Mouse (Mus musculus): ENCODE results near the gene Arhgap25. TPM values are rescaled to one million over a fixed set of nuclear protein-coding genes. Genes with fewer than 3 reads are reported as not detected.
"Not testable (repeated sequence)": the region's sequence is repeated elsewhere in the genome, so short reads cannot be mapped to it uniquely, and the experiment has no call there.

Arhgap25 gene
- polyA plus RNA-seq, 1 experiment from 2014 or later = 5.1 TPM

DNA sequence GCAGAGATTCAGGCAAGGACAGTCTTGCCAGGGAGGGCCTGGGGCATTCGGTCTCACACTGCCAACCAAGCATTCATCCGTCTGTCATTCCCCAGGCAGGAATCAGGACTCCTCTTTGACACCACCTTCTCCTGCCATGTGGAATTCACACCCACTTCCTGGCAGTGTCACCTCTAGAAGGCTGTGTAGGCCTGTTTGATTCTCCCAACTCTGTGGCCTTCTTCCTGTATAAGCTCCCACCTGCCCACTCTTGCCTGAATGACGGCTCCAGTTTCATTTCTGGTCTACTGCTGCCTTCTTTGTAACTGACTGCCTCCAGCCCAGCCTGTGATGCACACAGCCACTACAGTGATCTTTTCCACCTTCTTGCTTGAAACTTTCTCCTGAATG, 49.2 kb downstream of the Arhgap25 start:
- Histone ChIP-seq H3K36me3 (ENCODE audit: control insufficient read depth, insufficient read depth, low read length) (no peaks in the 10 kb centered on the region), H3K9me3 (ENCODE audit: control insufficient read depth, low read length) (no peaks in the 10 kb centered on the region), H3K4me3 (ENCODE audit: low read length) (no peak overlapping the region), H3K9ac (ENCODE audit: low read depth, low read length) (no peak overlapping the region), H3K27ac (ENCODE audit: low read depth, low read length) (no peak overlapping the region), H3K4me2 (replicated peaks; ENCODE audit: low read depth, low read length) (no peak overlapping the region), H3K4me1 (ENCODE audit: control insufficient read depth, insufficient read depth, low read length) (peaks cover 3% of the 10 kb centered on the region; the same call in 1 of the 2 replicates), H3K27me3 (ENCODE audit: control insufficient read depth, insufficient read depth, low read length) (no peaks in the 10 kb centered on the region)
- ATAC-seq (ENCODE audit: low FRiP score, low TSS enrichment) = 0 out of 2 replicates have a peak, but pooled peaks have one; percentile 49
- 21% methylated on average over 3 of the region's 3 CpGs for WGBS

DNA sequence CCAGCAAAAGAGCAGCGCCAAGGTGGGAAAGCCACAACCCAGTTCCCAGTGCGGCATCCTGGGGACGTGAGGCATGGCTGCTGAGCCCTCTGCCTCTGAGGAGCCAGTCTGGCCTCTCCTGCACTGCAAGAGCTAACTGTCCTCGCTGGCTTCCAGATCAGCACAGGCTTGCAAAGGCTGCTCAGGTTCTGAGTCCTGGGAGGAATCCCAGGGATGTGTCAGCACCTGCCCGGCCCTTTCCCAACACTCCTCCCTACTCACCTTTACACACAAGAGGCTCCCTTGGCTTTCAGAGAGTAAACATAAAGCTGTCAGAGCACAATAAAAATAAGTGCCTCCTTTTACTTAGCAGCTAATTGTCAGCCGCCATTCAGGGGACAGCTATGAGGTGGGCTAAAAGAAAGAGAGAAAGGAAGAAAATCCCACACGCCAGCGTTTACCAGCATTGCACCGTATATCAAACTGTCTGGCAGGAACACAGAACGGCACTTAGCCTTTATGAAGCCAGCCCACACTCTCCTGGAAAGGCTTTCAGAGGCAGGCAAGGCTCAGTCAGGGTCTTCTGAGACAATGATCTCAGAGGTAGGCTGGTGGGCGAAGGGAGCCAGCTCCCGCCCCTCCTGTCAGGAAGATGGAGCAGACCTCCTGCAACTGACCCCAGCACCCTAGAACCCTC, 49.7 kb downstream of the Arhgap25 start:
- WGBS = 31% methylated on average over 12 of the region's 12 CpGs
- H3K4me3 ChIP-seq (ENCODE audit: low read length) = no peak overlapping the region
- no peaks in the 10 kb centered on the region for H3K27me3 ChIP-seq (ENCODE audit: control insufficient read depth, insufficient read depth, low read length)
- H3K4me2 ChIP-seq (replicated peaks; ENCODE audit: low read depth, low read length) = no peak overlapping the region
- no peaks in the 10 kb centered on the region for H3K36me3 ChIP-seq (ENCODE audit: control insufficient read depth, insufficient read depth, low read length)
- no peak overlapping the region for H3K9ac ChIP-seq (ENCODE audit: low read depth, low read length)
- no peaks in the 10 kb centered on the region for H3K9me3 ChIP-seq (ENCODE audit: control insufficient read depth, low read length)
- no peak overlapping the region for H3K27ac ChIP-seq (ENCODE audit: low read depth, low read length)
- no peak for ATAC-seq (ENCODE audit: low FRiP score, low TSS enrichment)
- peaks cover 3% of the 10 kb centered on the region; the same call in 1 of the 2 replicates for H3K4me1 ChIP-seq (ENCODE audit: control insufficient read depth, insufficient read depth, low read length)

DNA sequence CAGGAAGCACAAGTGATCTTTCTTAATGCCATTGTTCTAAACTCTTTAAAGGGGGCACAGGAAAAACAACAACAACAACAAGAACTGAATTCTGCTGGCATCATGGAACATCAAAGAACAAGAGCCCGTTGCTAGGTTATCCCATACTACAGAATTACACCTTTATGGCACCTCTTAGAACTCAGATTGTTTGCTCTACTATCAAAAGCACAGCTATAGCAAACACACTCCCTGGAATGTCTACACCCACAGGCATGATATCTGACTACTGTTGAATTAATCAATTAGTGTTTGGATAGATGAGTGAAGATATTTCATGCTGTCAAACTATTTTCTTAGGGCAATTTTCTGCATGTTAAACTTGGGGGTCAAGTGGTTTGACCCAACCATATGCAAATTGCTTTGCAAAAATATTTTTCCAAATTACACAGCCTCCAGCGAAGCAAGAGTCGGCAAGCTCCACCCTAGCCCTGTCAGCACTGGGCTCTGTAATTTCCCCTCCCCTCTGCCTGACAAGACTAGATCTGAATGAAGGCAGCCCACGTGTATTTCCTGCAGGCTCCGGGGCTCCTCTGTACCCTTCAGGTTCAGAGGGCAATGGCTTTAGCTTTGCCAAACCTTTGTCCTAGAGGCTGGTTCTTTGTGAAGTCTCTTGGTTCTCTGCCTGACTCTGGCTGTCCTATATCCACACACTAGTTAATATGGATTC, 53.6 kb downstream of the Arhgap25 start:
- no peak for ATAC-seq (ENCODE audit: low FRiP score, low TSS enrichment)
- H3K27me3 ChIP-seq (ENCODE audit: control insufficient read depth, insufficient read depth, low read length) = no peaks in the 10 kb centered on the region
- WGBS = 37% methylated on average over 5 of the region's 5 CpGs
- H3K9ac ChIP-seq (ENCODE audit: low read depth, low read length) = no peak overlapping the region
- H3K4me3 ChIP-seq (ENCODE audit: low read length) = no peak overlapping the region
- no peaks in the 10 kb centered on the region for H3K9me3 ChIP-seq (ENCODE audit: control insufficient read depth, low read length)
- no peak overlapping the region for H3K4me2 ChIP-seq (replicated peaks; ENCODE audit: low read depth, low read length)
- no peaks in the 10 kb centered on the region for H3K36me3 ChIP-seq (ENCODE audit: control insufficient read depth, insufficient read depth, low read length)
- H3K4me1 ChIP-seq (ENCODE audit: control insufficient read depth, insufficient read depth, low read length) = peaks cover 3% of the 10 kb centered on the region; the same call in 1 of the 2 replicates
- no peak overlapping the region for H3K27ac ChIP-seq (ENCODE audit: low read depth, low read length)

DNA sequence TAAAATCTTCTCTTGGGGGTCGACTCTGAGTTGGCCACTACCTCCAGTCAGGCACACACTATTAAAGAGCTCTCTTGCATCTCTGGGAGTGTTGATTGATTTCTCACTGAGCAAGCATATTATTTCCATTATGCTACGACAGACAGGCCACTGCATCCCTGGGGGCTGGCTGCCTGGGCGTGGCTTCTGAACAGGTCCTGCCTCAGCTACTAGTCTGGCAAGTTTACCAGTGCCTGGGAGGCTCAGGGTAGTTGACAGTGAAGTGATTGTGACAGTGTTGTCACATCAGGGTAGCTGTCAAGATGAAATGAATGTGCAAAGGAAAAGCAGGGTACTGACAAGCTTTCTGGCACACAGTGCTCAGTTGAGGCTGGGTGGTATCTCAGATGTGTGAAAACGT, 54.2 kb downstream of the Arhgap25 start:
- Histone ChIP-seq H3K27me3 (ENCODE audit: control insufficient read depth, insufficient read depth, low read length) (no peaks in the 10 kb centered on the region), H3K27ac (ENCODE audit: low read depth, low read length) (no peak overlapping the region), H3K9me3 (ENCODE audit: control insufficient read depth, low read length) (no peaks in the 10 kb centered on the region), H3K9ac (ENCODE audit: low read depth, low read length) (no peak overlapping the region), H3K4me1 (ENCODE audit: control insufficient read depth, insufficient read depth, low read length) (peaks cover 2% of the 10 kb centered on the region; the same call in 1 of the 2 replicates), H3K36me3 (ENCODE audit: control insufficient read depth, insufficient read depth, low read length) (no peaks in the 10 kb centered on the region), H3K4me2 (replicated peaks; ENCODE audit: low read depth, low read length) (no peak overlapping the region), H3K4me3 (ENCODE audit: low read length) (no peak overlapping the region)
- no peak for ATAC-seq (ENCODE audit: low FRiP score, low TSS enrichment)
- WGBS = 55% methylated on average over 4 of the region's 4 CpGs

DNA sequence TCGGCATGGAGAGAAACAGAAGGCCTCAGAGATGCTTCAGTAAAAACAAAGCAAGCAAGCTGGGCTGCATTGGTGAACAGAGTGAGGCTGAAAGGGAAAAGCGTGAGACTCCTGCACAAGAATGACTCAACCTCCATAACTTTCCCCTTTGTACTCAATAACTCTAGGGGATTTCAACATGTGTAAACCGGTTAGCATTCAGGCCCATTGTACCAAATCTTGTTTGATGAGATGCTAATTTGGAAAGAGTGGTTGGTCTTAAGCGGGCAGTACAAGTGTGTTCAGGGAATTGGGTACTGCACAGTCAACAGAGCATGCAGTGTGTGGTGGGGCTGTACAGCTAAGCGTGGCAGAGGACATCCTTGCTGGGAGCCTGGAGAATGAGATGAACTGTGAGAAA, 57.8 kb downstream of the Arhgap25 start:
- H3K9me3 ChIP-seq (ENCODE audit: control insufficient read depth, low read length) = no peaks in the 10 kb centered on the region
- H3K9ac ChIP-seq (ENCODE audit: low read depth, low read length) = no peak overlapping the region
- no peak overlapping the region for H3K4me2 ChIP-seq (replicated peaks; ENCODE audit: low read depth, low read length)
- H3K36me3 ChIP-seq (ENCODE audit: control insufficient read depth, insufficient read depth, low read length) = no peaks in the 10 kb centered on the region
- H3K4me1 ChIP-seq (ENCODE audit: control insufficient read depth, insufficient read depth, low read length) = no peaks in the 10 kb centered on the region
- H3K27ac ChIP-seq (ENCODE audit: low read depth, low read length) = no peak overlapping the region
- WGBS = 87% methylated on average over 5 of the region's 5 CpGs
- H3K4me3 ChIP-seq (ENCODE audit: low read length) = no peak overlapping the region
- no peak for ATAC-seq (ENCODE audit: low FRiP score, low TSS enrichment)
- H3K27me3 ChIP-seq (ENCODE audit: control insufficient read depth, insufficient read depth, low read length) = no peaks in the 10 kb centered on the region

DNA sequence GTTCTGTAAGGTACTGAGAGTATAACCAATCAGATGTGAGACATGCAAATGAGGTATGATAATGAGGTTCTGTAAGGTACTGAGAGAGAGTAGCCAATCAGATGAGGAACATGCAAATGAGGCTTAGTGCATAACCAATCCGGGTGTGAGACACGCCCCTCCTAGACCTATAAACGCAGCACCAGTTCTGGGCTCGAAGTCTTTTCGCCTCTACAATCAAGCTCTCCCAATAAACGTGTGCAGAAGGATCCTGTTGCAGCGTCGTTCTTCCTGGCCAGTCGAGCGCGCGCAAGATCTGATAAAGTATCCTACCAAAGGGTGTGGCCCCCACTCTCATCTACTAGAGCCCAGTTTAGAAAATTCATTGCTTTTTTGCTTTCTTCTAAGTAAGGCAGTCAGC, 63.0 kb downstream of the Arhgap25 start:
- not testable (repeated sequence) for H3K4me1 ChIP-seq (ENCODE audit: control insufficient read depth, insufficient read depth, low read length); H3K9me3 ChIP-seq (ENCODE audit: control insufficient read depth, low read length); H3K4me2 ChIP-seq (replicated peaks; ENCODE audit: low read depth, low read length); H3K27me3 ChIP-seq (ENCODE audit: control insufficient read depth, insufficient read depth, low read length); ATAC-seq (ENCODE audit: low FRiP score, low TSS enrichment); H3K9ac ChIP-seq (ENCODE audit: low read depth, low read length); H3K27ac ChIP-seq (ENCODE audit: low read depth, low read length); H3K36me3 ChIP-seq (ENCODE audit: control insufficient read depth, insufficient read depth, low read length); H3K4me3 ChIP-seq (ENCODE audit: low read length)
- WGBS = 67% methylated on average over 12 of the region's 12 CpGs

DNA sequence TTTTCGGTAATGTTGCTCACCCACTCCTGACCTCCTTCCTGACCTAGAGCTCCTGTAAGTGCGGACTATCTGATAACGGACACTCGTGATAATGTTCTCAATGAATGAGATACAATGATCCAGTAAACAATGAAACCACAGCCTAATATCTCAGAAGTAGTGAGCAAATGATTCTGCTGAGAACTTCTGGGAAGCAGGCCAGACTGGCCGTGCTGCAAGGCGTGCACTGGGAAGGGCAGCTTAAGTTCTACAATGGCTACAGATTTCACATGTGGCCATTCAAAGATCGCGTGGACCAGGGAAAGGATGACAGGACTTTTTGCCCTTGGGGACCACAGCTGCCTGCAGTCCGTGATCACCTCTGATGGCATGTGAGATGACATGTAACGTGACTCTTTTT, 64.7 kb downstream of the Arhgap25 start:
- no peak overlapping the region for H3K9ac ChIP-seq (ENCODE audit: low read depth, low read length)
- WGBS = 90% methylated on average over 10 of the region's 10 CpGs
- no peaks in the 10 kb centered on the region for H3K9me3 ChIP-seq (ENCODE audit: control insufficient read depth, low read length)
- no peaks in the 10 kb centered on the region for H3K27me3 ChIP-seq (ENCODE audit: control insufficient read depth, insufficient read depth, low read length)
- peaks cover 6% of the 10 kb centered on the region; the same call in 1 of the 2 replicates for H3K4me1 ChIP-seq (ENCODE audit: control insufficient read depth, insufficient read depth, low read length)
- no peak overlapping the region for H3K27ac ChIP-seq (ENCODE audit: low read depth, low read length)
- H3K4me2 ChIP-seq (replicated peaks; ENCODE audit: low read depth, low read length) = no peak overlapping the region
- no peak for ATAC-seq (ENCODE audit: low FRiP score, low TSS enrichment)
- no peak overlapping the region for H3K4me3 ChIP-seq (ENCODE audit: low read length)
- no peaks in the 10 kb centered on the region for H3K36me3 ChIP-seq (ENCODE audit: control insufficient read depth, insufficient read depth, low read length)

DNA sequence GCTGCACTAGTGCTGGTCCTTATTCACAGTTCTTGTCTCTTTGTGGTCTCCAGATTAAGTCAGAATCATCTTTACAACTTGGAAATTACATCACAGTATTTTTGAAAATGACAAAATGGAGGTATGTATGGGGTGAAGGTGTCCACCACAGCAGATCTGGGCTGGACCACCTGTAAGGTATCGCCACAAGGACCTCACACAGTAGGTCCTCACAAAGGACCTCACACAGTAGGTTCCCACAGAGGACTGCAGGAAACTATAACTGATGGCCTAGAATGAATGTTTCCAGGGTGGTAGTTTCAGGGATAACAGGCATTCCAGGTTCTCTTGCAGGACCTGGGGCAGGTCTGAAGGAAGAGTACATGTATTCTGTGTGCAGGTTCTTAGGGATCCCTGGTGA, 65.7 kb downstream of the Arhgap25 start:
- 97% methylated on average over 1 of the region's 1 CpGs for WGBS
- ATAC-seq (ENCODE audit: low FRiP score, low TSS enrichment) = no peak

DNA sequence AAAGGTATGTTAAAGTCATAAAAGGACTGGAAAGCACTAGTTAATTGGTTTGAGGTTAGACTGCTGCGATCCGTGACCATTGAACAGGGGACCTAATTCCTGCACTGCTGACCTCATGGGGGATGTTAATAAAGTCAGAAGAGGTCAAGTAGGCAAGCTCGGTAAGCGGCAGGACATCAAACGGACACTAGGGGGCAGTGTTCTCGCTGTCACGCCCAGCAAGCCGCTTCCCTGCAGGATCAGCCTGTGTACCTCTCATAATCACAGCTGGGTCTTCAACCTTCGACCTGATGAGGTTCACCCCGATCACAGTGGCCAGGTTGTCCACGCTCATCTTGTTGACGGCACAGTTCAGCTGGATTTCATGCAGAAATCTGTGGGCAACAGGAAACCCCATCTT, 66.8 kb downstream of the Arhgap25 start:
- Histone ChIP-seq H3K27me3 (ENCODE audit: control insufficient read depth, insufficient read depth, low read length) (no peaks in the 10 kb centered on the region), H3K4me1 (ENCODE audit: control insufficient read depth, insufficient read depth, low read length) (peaks cover 6% of the 10 kb centered on the region; the same call in 1 of the 2 replicates), H3K4me2 (replicated peaks; ENCODE audit: low read depth, low read length) (peak overlapping the region; percentile 24; the same call in 1 of the 2 replicates), H3K36me3 (ENCODE audit: control insufficient read depth, insufficient read depth, low read length) (no peaks in the 10 kb centered on the region), H3K27ac (ENCODE audit: low read depth, low read length) (no peak overlapping the region), H3K9me3 (ENCODE audit: control insufficient read depth, low read length) (no peaks in the 10 kb centered on the region), H3K4me3 (ENCODE audit: low read length) (0 out of 2 replicates have a peak overlapping the region, but pooled peaks have one; percentile 6), H3K9ac (ENCODE audit: low read depth, low read length) (no peak overlapping the region)
- ATAC-seq (ENCODE audit: low FRiP score, low TSS enrichment) = 0 out of 2 replicates have a peak, but pooled peaks have one; percentile 35
- 7% methylated on average over 12 of the region's 12 CpGs for WGBS

More for the DNA sequence above, 65.7 kb downstream of the Arhgap25 start:
- no peaks in the 10 kb centered on the region for H3K36me3 ChIP-seq (ENCODE audit: control insufficient read depth, insufficient read depth, low read length)
- H3K4me1 ChIP-seq (ENCODE audit: control insufficient read depth, insufficient read depth, low read length) = peaks cover 6% of the 10 kb centered on the region; the same call in 1 of the 2 replicates
- no peaks in the 10 kb centered on the region for H3K9me3 ChIP-seq (ENCODE audit: control insufficient read depth, low read length)
- no peak overlapping the region for H3K4me3 ChIP-seq (ENCODE audit: low read length)
- H3K9ac ChIP-seq (ENCODE audit: low read depth, low read length) = no peak overlapping the region
- no peak overlapping the region for H3K27ac ChIP-seq (ENCODE audit: low read depth, low read length)
- no peaks in the 10 kb centered on the region for H3K27me3 ChIP-seq (ENCODE audit: control insufficient read depth, insufficient read depth, low read length)
- H3K4me2 ChIP-seq (replicated peaks; ENCODE audit: low read depth, low read length) = no peak overlapping the region
